Mouse (Mus musculus) thymus, postnatal 10 days (tissue): ENCODE data around the gene Rpp30.

ENCODE experiments used
- DNase-seq, 2 experiments: peaks; one replicate each; pipeline ENCODE4 v3.0.0; 2021; ENCODE audit warnings: low spot score in 2 of 2

Rpp30 gene

DNA sequence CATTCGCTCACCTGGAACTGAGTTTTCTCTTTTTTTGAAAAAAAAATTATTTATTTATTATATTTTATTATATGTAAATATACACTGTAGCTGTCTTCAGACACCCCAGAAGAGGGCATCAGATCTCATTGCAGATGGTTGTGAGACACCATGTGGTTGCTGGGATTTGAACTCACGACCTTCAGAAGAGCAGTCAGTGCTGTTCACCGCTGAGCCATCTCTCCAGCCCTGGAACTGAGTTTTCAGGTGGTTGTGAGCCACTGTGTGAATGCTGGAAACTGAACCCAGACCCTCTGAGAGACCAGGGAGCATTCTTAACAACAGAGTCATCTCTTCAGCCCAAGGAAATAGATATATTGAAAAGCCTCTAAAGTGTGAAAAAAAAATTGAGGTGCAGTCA lies 44.9 kb downstream of the Rpp30 start:
- no peak for DNase-seq

GRCm38 (mm10) chr19:36129213-36129612 lies 45.7 kb downstream of the Rpp30 start:
- DNase-seq, result no peak

DNA sequence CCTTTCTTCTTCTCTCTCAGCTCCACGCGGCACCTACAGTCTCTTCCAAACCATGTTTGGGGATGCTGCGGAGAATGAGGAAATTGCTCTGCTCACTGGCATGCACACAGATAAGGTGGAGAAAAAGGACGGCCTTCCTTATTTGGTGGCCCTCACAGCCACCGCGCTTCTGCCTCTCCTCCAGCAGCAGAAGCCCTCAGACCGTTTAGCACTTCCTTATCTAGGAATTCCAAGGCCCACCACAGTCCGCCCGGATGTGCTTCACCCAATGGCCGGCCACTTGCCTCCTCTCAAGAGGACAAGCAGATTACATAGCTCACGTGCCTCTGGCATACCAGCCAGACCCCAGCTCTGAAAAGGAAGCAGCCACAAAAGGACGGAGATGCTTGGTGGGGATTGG lies 46.1 kb downstream of the Rpp30 start:
- DNase-seq, result no peak

GRCm38 (mm10) chr19:36130181-36130580 lies 46.7 kb downstream of the Rpp30 start:
- DNase-seq, result no peak

GRCm38 (mm10) chr19:36131990-36132389 lies 48.5 kb downstream of the Rpp30 start:
- no peak for DNase-seq

GRCm38 (mm10) chr19:36133064-36133463 lies 49.5 kb downstream of the Rpp30 start:
- no peak for DNase-seq

DNA sequence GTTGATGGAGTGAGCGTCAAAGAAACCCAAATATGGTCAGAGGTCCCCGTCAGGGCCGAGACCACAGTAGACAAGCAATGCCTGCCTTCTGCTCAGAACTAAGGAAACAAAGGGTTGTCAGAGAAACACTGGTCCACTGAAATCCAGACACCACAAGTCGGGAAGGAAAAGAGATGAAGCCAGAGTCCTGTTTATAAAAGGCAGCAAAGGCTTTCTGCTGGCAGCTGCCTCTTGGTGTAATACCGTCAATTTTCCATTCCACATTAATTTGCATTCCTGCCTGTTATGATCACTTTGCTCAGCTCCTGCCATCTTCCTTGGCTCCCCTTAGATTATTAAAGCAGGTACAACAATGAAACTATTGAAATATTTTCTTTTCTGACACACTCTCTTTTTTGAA lies 50.2 kb downstream of the Rpp30 start:
- DNase-seq, result no peak

GRCm38 (mm10) chr19:36143571-36143970 lies 60.1 kb downstream of the Rpp30 start:
- no peak for DNase-seq

- DNase-seq, result no peak
Measured at GRCm38 (mm10) chr19:36148578-36148977, 65.1 kb downstream of the Rpp30 start.

- DNase-seq, result no peak
Measured at GRCm38 (mm10) chr19:36150241-36151007, 66.9 kb downstream of the Rpp30 start.
